Mouse (Mus musculus): ENCODE data around the gene Gabbr2. TPM values are rescaled to one million over a fixed set of nuclear protein-coding genes. Genes with fewer than 3 reads are reported as not detected.

Gabbr2 gene
- total RNA-seq, 2 experiments from 2014 or later: 203 to 223 TPM

- no peak for TF ChIP-seq CTCF (conservative IDR thresholded peaks at IDR 0.05)
- Histone ChIP-seq H3K27ac (no peak overlapping the region), H3K4me3 (no peak overlapping the region)
- no peak for DNase-seq (ENCODE audit: low spot score in 2 of 2)
Observed at GRCm38 (mm10) chr4:46868181-46868580, 123.5 kb downstream of the Gabbr2 start.

GRCm38 (mm10) chr4:46867779-46868178, 123.9 kb downstream of the Gabbr2 start:
- H3K27ac ChIP-seq: no peak overlapping the region
- DNase-seq (ENCODE audit: low spot score in 2 of 2): no peak
- no peak for TF ChIP-seq CTCF (conservative IDR thresholded peaks at IDR 0.05)
- H3K4me3 ChIP-seq: no peak overlapping the region

GRCm38 (mm10) chr4:46866070-46866469, 125.6 kb downstream of the Gabbr2 start:
- no peak for TF ChIP-seq CTCF (conservative IDR thresholded peaks at IDR 0.05)
- Histone ChIP-seq H3K4me3 (no peak overlapping the region), H3K27ac (peak overlapping the region; percentile 28; the same call in 1 of the 2 replicates)
- no peak for DNase-seq (ENCODE audit: low spot score in 2 of 2)

GRCm38 (mm10) chr4:46863721-46864120, 128.0 kb downstream of the Gabbr2 start:
- no peak for TF ChIP-seq CTCF (conservative IDR thresholded peaks at IDR 0.05)
- no peak overlapping the region for H3K4me3 ChIP-seq
- DNase-seq (ENCODE audit: low spot score in 2 of 2): no peak
- peak overlapping the region; percentile 28; the same call in 1 of the 2 replicates for H3K27ac ChIP-seq

GRCm38 (mm10) chr4:46862677-46863076, 129.0 kb downstream of the Gabbr2 start:
- TF ChIP-seq CTCF (conservative IDR thresholded peaks at IDR 0.05): no peak
- DNase-seq (ENCODE audit: low spot score in 2 of 2): no peak
- no peak overlapping the region for H3K4me3 ChIP-seq

GRCm38 (mm10) chr4:46860586-46860985, 131.1 kb downstream of the Gabbr2 start:
- no peak for TF ChIP-seq CTCF (conservative IDR thresholded peaks at IDR 0.05)
- DNase-seq (ENCODE audit: low spot score in 2 of 2): no peak
- Histone ChIP-seq H3K4me3 (no peak overlapping the region), H3K27ac (no peak overlapping the region)

More at GRCm38 (mm10) chr4:46862677-46863076, 129.0 kb downstream of the Gabbr2 start:
- no peak overlapping the region for H3K27ac ChIP-seq

- no peak overlapping the region for H3K27ac ChIP-seq
- DNase-seq (ENCODE audit: low spot score in 2 of 2): no peak
- TF ChIP-seq CTCF (conservative IDR thresholded peaks at IDR 0.05): peak; percentile 73
- no peak overlapping the region for H3K4me3 ChIP-seq
Observed at GRCm38 (mm10) chr4:46858899-46859298, 132.8 kb downstream of the Gabbr2 start.

- H3K27ac ChIP-seq: no peak overlapping the region
- no peak overlapping the region for H3K4me3 ChIP-seq
- DNase-seq (ENCODE audit: low spot score in 2 of 2): no peak
- no peak for TF ChIP-seq CTCF (conservative IDR thresholded peaks at IDR 0.05)
Observed at GRCm38 (mm10) chr4:46856145-46856544, 135.5 kb downstream of the Gabbr2 start.

GRCm38 (mm10) chr4:46854686-46855385, 136.8 kb downstream of the Gabbr2 start:
- Histone ChIP-seq H3K4me3 (no peak overlapping the region), H3K27ac (peak overlapping the region; percentile 21; the same call in 1 of the 2 replicates)
- peak; percentile 50 for TF ChIP-seq CTCF (conservative IDR thresholded peaks at IDR 0.05)
- peak; percentile 63 to 82 for DNase-seq (ENCODE audit: low spot score in 2 of 2)

GRCm38 (mm10) chr4:46853852-46854460, 137.7 kb downstream of the Gabbr2 start:
- TF ChIP-seq CTCF (conservative IDR thresholded peaks at IDR 0.05): no peak
- no peak for DNase-seq (ENCODE audit: low spot score in 2 of 2)
- H3K4me3 ChIP-seq: no peak overlapping the region
- no peak overlapping the region for H3K27ac ChIP-seq

- Histone ChIP-seq H3K27ac (no peak overlapping the region), H3K4me3 (no peak overlapping the region)
- no peak for DNase-seq (ENCODE audit: low spot score in 2 of 2)
- no peak for TF ChIP-seq CTCF (conservative IDR thresholded peaks at IDR 0.05)
Observed at GRCm38 (mm10) chr4:46847745-46848144, 143.9 kb downstream of the Gabbr2 start.

GRCm38 (mm10) chr4:46846396-46846795, 145.3 kb downstream of the Gabbr2 start:
- TF ChIP-seq CTCF (conservative IDR thresholded peaks at IDR 0.05): peak; percentile 52
- Histone ChIP-seq H3K4me3 (no peak overlapping the region), H3K27ac (no peak overlapping the region)
- no peak for DNase-seq (ENCODE audit: low spot score in 2 of 2)

GRCm38 (mm10) chr4:46844982-46845643, 146.6 kb downstream of the Gabbr2 start:
- DNase-seq (ENCODE audit: low spot score in 2 of 2): no peak
- Histone ChIP-seq H3K27ac (peak overlapping the region; percentile 46; the same call in 1 of the 2 replicates), H3K4me3 (no peak overlapping the region)
- no peak for TF ChIP-seq CTCF (conservative IDR thresholded peaks at IDR 0.05)

All from layer of hippocampus, adult 2 months (tissue).